Mouse (Mus musculus): ENCODE data around the gene Fam102b.

DNA sequence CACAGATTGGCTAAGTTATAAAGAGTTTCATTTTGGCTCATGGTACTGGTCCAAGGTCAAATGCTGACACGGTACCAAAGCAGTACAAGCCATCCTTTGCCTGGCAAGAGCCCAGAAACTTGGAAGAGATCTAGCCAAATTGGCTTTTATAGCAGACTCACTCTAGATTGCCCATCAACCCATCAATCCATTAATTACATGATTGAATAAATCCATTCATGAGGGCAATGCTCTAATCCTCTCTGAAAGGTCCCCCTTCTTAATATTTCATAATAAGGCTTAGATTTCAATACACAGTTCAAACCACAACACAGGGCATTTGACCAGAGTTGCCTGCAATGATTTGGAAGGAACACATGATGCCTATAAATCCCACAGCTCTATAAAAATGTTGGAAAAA is 7.0 kb upstream of the Fam102b start:
- TF ChIP-seq ZC3H11A (IDR thresholded peaks at IDR 0.05; ENCODE audit: borderline replicate concordance, low read depth, low read length): no peak
- no peak for TF ChIP-seq HCFC1 (IDR thresholded peaks at IDR 0.05; ENCODE audit: borderline replicate concordance, insufficient read depth, low read length)

Measured in ES-E14 (cell line).